Mouse (Mus musculus): Measurements from ENCODE around the gene Glce. TPM values are rescaled to one million over a fixed set of nuclear protein-coding genes. Genes with fewer than 3 reads are reported as not detected.

Gene Glce
- total RNA-seq, 1 experiment from 2014 or later = 8.7 TPM

Other genes starting within 250 kb of the Glce start
- gene Rplp1, start 208.1 kb downstream of the Glce start, total RNA-seq (2017) = 1,424 and 2,460 TPM in 2 replicates
- 186 and 218 TPM in 2 replicates for gene Kif23, start 175.9 kb downstream of the Glce start, total RNA-seq (2017)
- gene Paqr5, start 95.8 kb downstream of the Glce start, total RNA-seq (2017) = 0.23 and 0.98 TPM in 2 replicates
- 0.12 TPM in 1 of 2 replicates, not detected in the other for gene Spesp1, start 159.6 kb upstream of the Glce start, total RNA-seq (2017)
- 571 and 598 TPM in 2 replicates for gene Anp32a, start 218.6 kb upstream of the Glce start, total RNA-seq (2017)

Data from neutrophil, adult 5-6 weeks (primary cell).